Comparison of ENCODE assay signal across 17 mouse cellular contexts in the genomic region with DNA sequence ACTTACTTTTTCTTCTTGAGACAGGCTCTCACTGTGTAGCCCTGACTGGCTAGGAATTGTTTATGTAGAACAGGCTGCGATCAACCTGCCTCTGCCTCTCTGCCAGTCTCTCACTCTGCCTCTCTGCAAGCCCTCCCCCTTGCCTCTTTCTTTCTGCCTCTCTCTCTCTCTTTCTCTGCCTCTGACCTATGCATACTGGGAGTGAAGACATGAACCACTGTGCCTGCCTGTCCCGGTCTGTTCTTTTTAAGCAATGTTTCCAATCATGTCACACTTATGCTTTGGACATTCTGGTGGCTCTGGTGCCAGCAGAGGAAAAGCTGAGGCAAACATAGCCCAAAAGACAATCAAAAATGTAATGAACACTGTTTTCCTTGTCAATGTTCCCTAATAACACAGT.
A peak's percentile ranks its signal among the peaks of the same experiment; 100 is the strongest.
DNase-seq lines count a peak whose midpoint lies in the region; ATAC-seq and TF ChIP-seq lines count a peak whose summit lies in the region.
"Had no signal": no experiment of that assay in that cellular context is flagged by ENCODE, and none has a peak within 500 bp of the region (broad histone marks: within the 10 kb centered on the region; RNA-seq: fewer than 3 reads in every experiment).

No protein-coding gene starts in this region.

- H3K4me3 ChIP-seq in heart, embryonic 14.5 days (ENCODE audit: control insufficient read depth in 1 of 2, insufficient read depth in 1 of 2, low read depth in 1 of 2, low read length in 2 of 2), result no peak overlapping the region
- no peak overlapping the region for H3K4me3 ChIP-seq in limb, embryonic 15.5 days
- H3K4me3 ChIP-seq in limb, embryonic 10.5 days, result no peak overlapping the region
- H3K4me3 ChIP-seq in embryonic fibroblast, embryonic 13.5 days (ENCODE audit: insufficient read depth, low read length), result no peak overlapping the region
- H3K4me3 ChIP-seq: forebrain, embryonic 13.5 days; hindbrain, embryonic 15.5 days; midbrain, embryonic 13.5 days; myocyte had no signal

- H3K9ac ChIP-seq in heart, embryonic 14.5 days (ENCODE audit: low read length), result peak overlapping the region; percentile 9; the same call in 1 of the 2 replicates
- no peak overlapping the region for H3K9ac ChIP-seq in limb, embryonic 15.5 days
- H3K9ac ChIP-seq: forebrain, embryonic 13.5 days; hindbrain, embryonic 15.5 days; midbrain, embryonic 13.5 days had no signal

- no peak for DNase-seq in heart, postnatal 14 days
- DNase-seq in limb, embryonic 10.5 days (ENCODE audit: low spot score), result no peak
- DNase-seq in lung, postnatal 36 days, result peak; percentile 38
- no peak for DNase-seq in cerebellum, adult 8-10 months
- DNase-seq: cerebellum, adult 9-10 months; kidney, adult 11 months; kidney, postnatal 14 days; thymus, adult 18-20 months had no signal

- H3K4me2 ChIP-seq in heart, embryonic 14.5 days (ENCODE audit: low read length), result no peak overlapping the region
- no peak overlapping the region for H3K4me2 ChIP-seq in limb, embryonic 15.5 days
- H3K4me2 ChIP-seq: forebrain, embryonic 13.5 days; hindbrain, embryonic 15.5 days; midbrain, embryonic 13.5 days had no signal

- 35% methylated on average over 2 of the region's 2 CpGs for WGBS in heart, embryonic 14.5 days
- 42% methylated on average over 2 of the region's 2 CpGs for WGBS in limb, embryonic 15.5 days
- WGBS in limb, embryonic 10.5 days, result 65% methylated on average over 2 of the region's 2 CpGs

- H3K27me3 ChIP-seq in heart, embryonic 14.5 days (ENCODE audit: control insufficient read depth, insufficient read depth, low read length), result no peaks in the 10 kb centered on the region
- H3K27me3 ChIP-seq in limb, embryonic 15.5 days, result no peaks in the 10 kb centered on the region
- H3K27me3 ChIP-seq in limb, embryonic 10.5 days (ENCODE audit: low read depth, poor library complexity, severe bottlenecking), result no peaks in the 10 kb centered on the region
- H3K27me3 ChIP-seq: forebrain, embryonic 13.5 days; hindbrain, embryonic 15.5 days; midbrain, embryonic 13.5 days had no signal

- TF ChIP-seq POLR2A in embryonic fibroblast, embryonic 13.5 days (IDR thresholded peaks at IDR 0.05; ENCODE audit: low read depth, low read length), result no peak

- no peaks in the 10 kb centered on the region for H3K36me3 ChIP-seq in heart, embryonic 14.5 days (ENCODE audit: control insufficient read depth, insufficient read depth, low read length)
- H3K36me3 ChIP-seq in limb, embryonic 15.5 days, result no peaks in the 10 kb centered on the region
- H3K36me3 ChIP-seq in limb, embryonic 10.5 days, result no peaks in the 10 kb centered on the region
- H3K36me3 ChIP-seq: hindbrain, embryonic 15.5 days; midbrain, embryonic 13.5 days had no signal

- H3K27ac ChIP-seq in heart, embryonic 14.5 days (replicated peaks in 1 of 2; ENCODE audit: control insufficient read depth in 1 of 2, insufficient read depth in 1 of 2, low read depth in 2 of 2, low read length in 2 of 2), result peak overlapping the region in 1 of 2 experiments; percentile 26; a peak in 1 of 4 replicates
- peak overlapping the region; percentile 63; the same call in 1 of the 2 replicates for H3K27ac ChIP-seq in limb, embryonic 15.5 days
- no peak overlapping the region for H3K27ac ChIP-seq in limb, embryonic 10.5 days
- H3K27ac ChIP-seq in embryonic fibroblast, embryonic 13.5 days (ENCODE audit: insufficient read depth, low read length), result peak overlapping the region; percentile 72; the same call in 1 of the 2 replicates
- H3K27ac ChIP-seq: forebrain, embryonic 13.5 days; macrophage; midbrain, embryonic 13.5 days had no signal

- no peaks in the 10 kb centered on the region for H3K9me3 ChIP-seq in heart, embryonic 14.5 days (ENCODE audit: control insufficient read depth, low read length)
- no peaks in the 10 kb centered on the region for H3K9me3 ChIP-seq in limb, embryonic 15.5 days
- no peaks in the 10 kb centered on the region for H3K9me3 ChIP-seq in limb, embryonic 10.5 days (replicated peaks)
- H3K9me3 ChIP-seq: forebrain, embryonic 13.5 days; hindbrain, embryonic 15.5 days; midbrain, embryonic 13.5 days had no signal

- peaks cover 20 to 38% of the 10 kb centered on the region in 2 experiments for H3K4me1 ChIP-seq in heart, embryonic 14.5 days (ENCODE audit: control insufficient read depth in 2 of 2, insufficient read depth in 2 of 2, low read length in 2 of 2)
- peaks cover 31% of the 10 kb centered on the region for H3K4me1 ChIP-seq in limb, embryonic 15.5 days
- peaks cover 20% of the 10 kb centered on the region for H3K4me1 ChIP-seq in limb, embryonic 10.5 days
- H3K4me1 ChIP-seq in embryonic fibroblast, embryonic 13.5 days (ENCODE audit: control insufficient read depth, insufficient read depth, low read length), result peaks cover 17% of the 10 kb centered on the region

- intact Hi-C loops in heart, postnatal 14 days (cut with DNase I), result no loop called here

- TF ChIP-seq CTCF in embryonic fibroblast, embryonic 13.5 days (IDR thresholded peaks at IDR 0.05; ENCODE audit: borderline replicate concordance, insufficient read depth, low read length), result no peak

- no peak for ATAC-seq in heart, embryonic 14.5 days (ENCODE audit: insufficient number of reproducible peaks, insufficient read depth, low FRiP score, low read depth)
- no peak for ATAC-seq in limb, embryonic 15.5 days (ENCODE audit: insufficient number of reproducible peaks, low FRiP score, low TSS enrichment, low read depth)
- no peak for ATAC-seq in megakaryocyte-erythroid progenitor cell, adult 5-6 weeks (replicated peaks; ENCODE audit: low FRiP score, low TSS enrichment, poor library complexity, severe bottlenecking)
- ATAC-seq: forebrain, embryonic 13.5 days; midbrain, embryonic 13.5 days had no signal
